Mouse (Mus musculus): Measurements from ENCODE around the gene Pkd1l1. TPM values are rescaled to one million over a fixed set of nuclear protein-coding genes. Genes with fewer than 3 reads are reported as not detected.

Gene Pkd1l1
- polyA plus RNA-seq, 1 experiment from 2014 or later, result 0.31 TPM

DNA sequence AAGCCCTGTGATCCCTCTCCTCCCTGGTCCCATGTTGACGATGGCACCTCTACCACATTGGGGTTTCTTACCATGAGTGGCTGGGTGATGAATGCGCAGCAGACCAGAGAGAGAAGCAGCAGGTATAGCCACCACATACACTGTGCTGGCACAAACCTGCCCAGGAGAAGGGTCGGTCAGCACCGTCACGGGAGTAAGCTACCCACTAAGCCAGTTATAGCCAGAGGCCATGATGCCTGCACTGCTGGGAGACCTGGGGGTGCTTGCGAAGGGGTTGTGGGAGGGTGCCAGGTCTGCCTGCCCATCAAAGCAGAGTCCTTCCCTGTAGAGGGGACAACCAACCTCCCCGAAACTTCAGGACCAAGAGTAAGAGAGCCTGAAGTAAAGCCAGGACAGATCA lies 107.0 kb downstream of the Pkd1l1 start:
- DNase-seq (ENCODE audit: low spot score) (no peak), ATAC-seq (ENCODE audit: low FRiP score) (no peak)
- Histone ChIP-seq H3K9me3 (ENCODE audit: control insufficient read depth, low read length) (no peaks in the 10 kb centered on the region), H3K27me3 (ENCODE audit: control insufficient read depth, insufficient read depth, low read length) (no peaks in the 10 kb centered on the region), H3K4me2 (replicated peaks) (no peak overlapping the region), H3K4me3 (replicated peaks; ENCODE audit: low read length) (no peak overlapping the region), H3K4me1 (replicated peaks; ENCODE audit: control insufficient read depth, insufficient read depth, low read length) (no peaks in the 10 kb centered on the region), H3K9ac (no peak overlapping the region), H3K36me3 (replicated peaks; ENCODE audit: control insufficient read depth, insufficient read depth) (no peaks in the 10 kb centered on the region), H3K27ac (no peak overlapping the region)
- WGBS, result 94% methylated on average over 7 of the region's 7 CpGs

DNA sequence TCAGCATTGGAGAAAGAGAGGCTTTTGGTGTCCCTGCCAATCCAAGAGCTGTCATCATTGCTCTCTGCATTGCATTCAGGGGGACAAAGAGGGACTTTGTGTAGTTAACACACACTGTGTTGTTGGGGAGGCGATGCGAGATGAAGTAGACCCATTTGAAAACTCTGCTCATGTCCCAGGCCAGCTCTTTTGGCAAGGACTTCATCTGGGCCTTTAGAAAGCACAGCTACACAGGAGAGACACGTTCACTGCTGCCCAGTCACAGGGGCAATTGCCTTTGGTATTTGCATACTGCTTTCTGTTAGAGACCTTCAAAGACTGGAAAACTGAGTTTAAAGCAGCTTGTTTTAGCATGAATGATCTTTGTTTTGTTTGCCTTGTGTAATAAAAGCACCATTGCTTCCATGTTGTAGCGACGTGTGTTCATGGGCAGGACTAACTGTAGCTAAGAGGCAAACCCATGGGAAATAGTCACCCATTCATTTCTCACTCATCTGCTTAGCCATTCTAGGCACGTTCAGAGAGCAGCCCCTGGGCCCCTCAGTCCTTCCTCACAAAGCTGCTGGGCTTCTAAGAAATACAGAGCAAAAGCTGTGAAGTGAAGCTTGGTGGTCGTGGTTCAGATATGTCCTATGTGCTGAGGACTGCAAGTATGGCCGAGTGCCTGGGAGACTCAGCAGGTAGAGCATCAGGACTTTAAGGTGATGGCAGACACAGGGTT lies 109.0 kb downstream of the Pkd1l1 start:
- peak; percentile 44 for DNase-seq (ENCODE audit: low spot score)
- 47% methylated on average over 8 of the region's 8 CpGs for WGBS
- no peaks in the 10 kb centered on the region for H3K27me3 ChIP-seq (ENCODE audit: control insufficient read depth, insufficient read depth, low read length)
- H3K9ac ChIP-seq, result no peak overlapping the region
- no peaks in the 10 kb centered on the region for H3K9me3 ChIP-seq (ENCODE audit: control insufficient read depth, low read length)
- peak overlapping the region; percentile 49; the same call in 1 of the 2 replicates for H3K27ac ChIP-seq
- H3K4me2 ChIP-seq (replicated peaks), result no peak overlapping the region
- ATAC-seq (ENCODE audit: low FRiP score), result peak; percentile 83
- H3K36me3 ChIP-seq (replicated peaks; ENCODE audit: control insufficient read depth, insufficient read depth), result no peaks in the 10 kb centered on the region
- H3K4me1 ChIP-seq (replicated peaks; ENCODE audit: control insufficient read depth, insufficient read depth, low read length), result no peaks in the 10 kb centered on the region
- no peak overlapping the region for H3K4me3 ChIP-seq (replicated peaks; ENCODE audit: low read length)

DNA sequence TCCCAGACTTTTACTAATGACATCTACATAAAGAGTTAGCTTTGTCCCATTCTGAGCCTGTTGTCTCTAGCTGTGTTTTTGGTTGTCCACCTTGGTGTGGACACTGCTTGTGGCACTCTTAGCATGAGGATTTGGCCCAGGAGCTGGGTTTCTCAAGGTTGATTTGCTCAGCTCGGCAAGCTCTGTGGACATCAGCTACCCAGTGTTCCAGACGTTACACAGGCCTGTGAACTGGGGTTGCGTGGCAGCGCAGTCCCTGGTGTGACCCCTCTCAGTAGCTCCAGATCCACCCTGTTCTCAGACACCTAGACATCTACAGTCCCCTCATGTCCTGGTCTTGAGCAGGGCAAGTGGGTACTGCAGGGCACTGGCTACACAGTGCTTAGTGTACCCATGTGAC lies 110.6 kb downstream of the Pkd1l1 start:
- Histone ChIP-seq H3K4me3 (replicated peaks; ENCODE audit: low read length) (no peak overlapping the region), H3K4me1 (replicated peaks; ENCODE audit: control insufficient read depth, insufficient read depth, low read length) (no peaks in the 10 kb centered on the region), H3K9ac (no peak overlapping the region), H3K27ac (no peak overlapping the region), H3K4me2 (replicated peaks) (no peak overlapping the region), H3K27me3 (ENCODE audit: control insufficient read depth, insufficient read depth, low read length) (no peaks in the 10 kb centered on the region), H3K36me3 (replicated peaks; ENCODE audit: control insufficient read depth, insufficient read depth) (no peaks in the 10 kb centered on the region), H3K9me3 (ENCODE audit: control insufficient read depth, low read length) (no peaks in the 10 kb centered on the region)
- WGBS, result 86% methylated on average over 4 of the region's 4 CpGs
- no peak for ATAC-seq (ENCODE audit: low FRiP score)
- no peak for DNase-seq (ENCODE audit: low spot score)

GRCm38 (mm10) chr11:8861978-8862377 lies 111.1 kb downstream of the Pkd1l1 start:
- Histone ChIP-seq H3K9me3 (ENCODE audit: control insufficient read depth, low read length) (no peaks in the 10 kb centered on the region), H3K4me1 (replicated peaks; ENCODE audit: control insufficient read depth, insufficient read depth, low read length) (no peaks in the 10 kb centered on the region), H3K27me3 (ENCODE audit: control insufficient read depth, insufficient read depth, low read length) (no peaks in the 10 kb centered on the region), H3K9ac (no peak overlapping the region), H3K4me3 (replicated peaks; ENCODE audit: low read length) (no peak overlapping the region), H3K36me3 (replicated peaks; ENCODE audit: control insufficient read depth, insufficient read depth) (no peaks in the 10 kb centered on the region), H3K27ac (no peak overlapping the region), H3K4me2 (replicated peaks) (no peak overlapping the region)
- WGBS, result 60% methylated on average over 4 of the region's 4 CpGs
- ATAC-seq (ENCODE audit: low FRiP score), result no peak
- DNase-seq (ENCODE audit: low spot score), result no peak

GRCm38 (mm10) chr11:8860878-8861277 lies 112.2 kb downstream of the Pkd1l1 start:
- no peaks in the 10 kb centered on the region for H3K4me1 ChIP-seq (replicated peaks; ENCODE audit: control insufficient read depth, insufficient read depth, low read length)
- no peak overlapping the region for H3K4me3 ChIP-seq (replicated peaks; ENCODE audit: low read length)
- DNase-seq (ENCODE audit: low spot score) (no peak), ATAC-seq (ENCODE audit: low FRiP score) (no peak)
- no peak overlapping the region for H3K4me2 ChIP-seq (replicated peaks)
- no peak overlapping the region for H3K9ac ChIP-seq
- no peaks in the 10 kb centered on the region for H3K36me3 ChIP-seq (replicated peaks; ENCODE audit: control insufficient read depth, insufficient read depth)
- H3K27ac ChIP-seq, result no peak overlapping the region
- H3K9me3 ChIP-seq (ENCODE audit: control insufficient read depth, low read length), result no peaks in the 10 kb centered on the region
- no peaks in the 10 kb centered on the region for H3K27me3 ChIP-seq (ENCODE audit: control insufficient read depth, insufficient read depth, low read length)
- 22% methylated on average over 3 of the region's 3 CpGs for WGBS

- 36% methylated on average over 5 of the region's 5 CpGs for WGBS
- ATAC-seq (ENCODE audit: low FRiP score), result no peak
- no peak overlapping the region for H3K27ac ChIP-seq
- no peak overlapping the region for H3K4me3 ChIP-seq (replicated peaks; ENCODE audit: low read length)
- H3K4me1 ChIP-seq (replicated peaks; ENCODE audit: control insufficient read depth, insufficient read depth, low read length), result no peaks in the 10 kb centered on the region
- no peaks in the 10 kb centered on the region for H3K27me3 ChIP-seq (ENCODE audit: control insufficient read depth, insufficient read depth, low read length)
- H3K36me3 ChIP-seq (replicated peaks; ENCODE audit: control insufficient read depth, insufficient read depth), result no peaks in the 10 kb centered on the region
- peak; percentile 68 for DNase-seq (ENCODE audit: low spot score)
- no peak overlapping the region for H3K4me2 ChIP-seq (replicated peaks)
- no peak overlapping the region for H3K9ac ChIP-seq
- H3K9me3 ChIP-seq (ENCODE audit: control insufficient read depth, low read length), result no peaks in the 10 kb centered on the region
These were observed 113.2 kb downstream of the Pkd1l1 start for GRCm38 (mm10) chr11:8859868-8860267.

DNA sequence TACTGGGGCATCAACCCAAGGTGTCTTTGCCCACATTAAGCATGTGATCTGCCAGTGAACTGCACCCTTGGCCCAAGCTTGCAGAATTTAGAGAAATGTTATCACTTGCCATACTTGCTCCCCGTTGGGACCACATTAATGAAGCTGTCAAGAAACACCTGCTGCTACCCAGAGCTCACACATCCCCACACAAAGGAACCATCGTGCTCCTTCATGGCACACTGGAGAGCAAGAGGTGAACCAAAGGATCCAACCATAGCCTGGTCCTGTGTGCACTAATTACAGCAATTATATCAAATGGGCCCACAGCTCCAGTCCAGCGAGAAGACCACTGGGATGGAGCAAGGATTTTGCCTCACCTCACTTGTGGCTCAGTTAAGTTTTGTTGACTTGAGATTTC lies 114.0 kb downstream of the Pkd1l1 start:
- Histone ChIP-seq H3K9me3 (ENCODE audit: control insufficient read depth, low read length) (no peaks in the 10 kb centered on the region), H3K4me1 (replicated peaks; ENCODE audit: control insufficient read depth, insufficient read depth, low read length) (no peaks in the 10 kb centered on the region), H3K27ac (no peak overlapping the region), H3K4me2 (replicated peaks) (no peak overlapping the region), H3K36me3 (replicated peaks; ENCODE audit: control insufficient read depth, insufficient read depth) (no peaks in the 10 kb centered on the region), H3K4me3 (replicated peaks; ENCODE audit: low read length) (no peak overlapping the region), H3K9ac (no peak overlapping the region), H3K27me3 (ENCODE audit: control insufficient read depth, insufficient read depth, low read length) (no peaks in the 10 kb centered on the region)
- WGBS, result 46% methylated on average over 3 of the region's 3 CpGs
- no peak for DNase-seq (ENCODE audit: low spot score)
- ATAC-seq (ENCODE audit: low FRiP score), result no peak

- DNase-seq (ENCODE audit: low spot score) (no peak), ATAC-seq (ENCODE audit: low FRiP score) (no peak)
- Histone ChIP-seq H3K9me3 (ENCODE audit: control insufficient read depth, low read length) (no peaks in the 10 kb centered on the region), H3K9ac (no peak overlapping the region), H3K27ac (no peak overlapping the region), H3K27me3 (ENCODE audit: control insufficient read depth, insufficient read depth, low read length) (no peaks in the 10 kb centered on the region), H3K4me3 (replicated peaks; ENCODE audit: low read length) (no peak overlapping the region), H3K36me3 (replicated peaks; ENCODE audit: control insufficient read depth, insufficient read depth) (no peaks in the 10 kb centered on the region), H3K4me2 (replicated peaks) (no peak overlapping the region), H3K4me1 (replicated peaks; ENCODE audit: control insufficient read depth, insufficient read depth, low read length) (no peaks in the 10 kb centered on the region)
- 55% methylated on average over 5 of the region's 5 CpGs for WGBS
These were observed 116.9 kb downstream of the Pkd1l1 start for GRCm38 (mm10) chr11:8856125-8856524.

DNA sequence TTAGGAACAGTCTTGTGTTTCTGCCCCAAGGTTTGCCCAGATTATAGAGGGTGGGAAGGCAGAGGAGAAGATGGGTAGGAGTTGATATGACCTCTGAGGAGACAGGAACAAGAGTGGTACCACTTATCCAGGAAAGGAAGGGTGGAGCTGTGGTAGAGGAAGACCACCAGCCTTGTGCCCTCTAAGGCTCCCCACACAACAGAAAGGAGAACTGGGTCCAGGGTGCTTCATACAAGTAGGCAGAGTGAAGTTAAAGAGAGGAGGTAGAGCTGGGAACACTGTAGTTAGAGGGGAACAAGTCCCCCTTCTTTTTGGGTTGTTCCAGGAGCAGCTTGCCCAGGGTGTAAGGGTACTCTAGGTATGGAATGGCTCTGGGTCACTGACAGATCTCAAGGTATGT lies 125.0 kb downstream of the Pkd1l1 start:
- Histone ChIP-seq H3K9ac (no peak overlapping the region), H3K4me3 (replicated peaks; ENCODE audit: low read length) (no peak overlapping the region), H3K4me2 (replicated peaks) (no peak overlapping the region), H3K9me3 (ENCODE audit: control insufficient read depth, low read length) (no peaks in the 10 kb centered on the region), H3K27ac (no peak overlapping the region), H3K4me1 (replicated peaks; ENCODE audit: control insufficient read depth, insufficient read depth, low read length) (no peaks in the 10 kb centered on the region), H3K27me3 (ENCODE audit: control insufficient read depth, insufficient read depth, low read length) (no peaks in the 10 kb centered on the region), H3K36me3 (replicated peaks; ENCODE audit: control insufficient read depth, insufficient read depth) (no peaks in the 10 kb centered on the region)
- DNase-seq (ENCODE audit: low spot score) (no peak), ATAC-seq (ENCODE audit: low FRiP score) (no peak)

DNA sequence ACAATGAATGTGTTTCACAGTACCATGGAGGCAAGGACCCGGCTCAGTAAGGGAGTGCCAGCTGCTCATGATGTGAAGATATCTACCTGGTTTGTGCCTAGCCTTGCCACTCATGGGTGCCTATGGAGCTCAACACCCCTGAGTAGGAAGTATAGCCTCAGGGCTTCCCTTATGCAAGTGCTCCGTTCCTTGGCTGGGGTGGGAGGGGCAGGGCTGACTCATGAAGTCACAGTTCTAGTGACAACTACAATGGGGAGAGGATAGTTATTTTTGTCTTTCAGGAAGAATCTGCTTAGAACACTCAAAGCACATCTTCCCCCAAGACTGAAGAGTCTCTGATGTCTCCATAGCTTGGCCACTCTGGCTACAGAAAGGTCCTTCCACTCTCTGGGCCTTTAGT lies 125.4 kb downstream of the Pkd1l1 start:
- no peak overlapping the region for H3K27ac ChIP-seq
- 87% methylated on average over 2 of the region's 2 CpGs for WGBS
- H3K36me3 ChIP-seq (replicated peaks; ENCODE audit: control insufficient read depth, insufficient read depth), result no peaks in the 10 kb centered on the region
- H3K4me1 ChIP-seq (replicated peaks; ENCODE audit: control insufficient read depth, insufficient read depth, low read length), result no peaks in the 10 kb centered on the region
- no peaks in the 10 kb centered on the region for H3K27me3 ChIP-seq (ENCODE audit: control insufficient read depth, insufficient read depth, low read length)
- H3K4me3 ChIP-seq (replicated peaks; ENCODE audit: low read length), result no peak overlapping the region
- no peak for DNase-seq (ENCODE audit: low spot score)
- H3K9ac ChIP-seq, result no peak overlapping the region
- no peaks in the 10 kb centered on the region for H3K9me3 ChIP-seq (ENCODE audit: control insufficient read depth, low read length)
- ATAC-seq (ENCODE audit: low FRiP score), result no peak
- H3K4me2 ChIP-seq (replicated peaks), result no peak overlapping the region

Measured in hindbrain, embryonic 14.5 days (tissue).